Mouse (Mus musculus) c-Kit-negative CD71-positive TER-119-positive erythroid progenitor cells, embryonic 14.5 days (primary cell): ENCODE results near the gene Crct1.

Source experiments
- DNase-seq: peaks from one replicate; pipeline ENCODE4 v3.0.0-alpha.2; 2013; ENCODE audit warnings: low read depth, low spot score

Gene Crct1

DNA sequence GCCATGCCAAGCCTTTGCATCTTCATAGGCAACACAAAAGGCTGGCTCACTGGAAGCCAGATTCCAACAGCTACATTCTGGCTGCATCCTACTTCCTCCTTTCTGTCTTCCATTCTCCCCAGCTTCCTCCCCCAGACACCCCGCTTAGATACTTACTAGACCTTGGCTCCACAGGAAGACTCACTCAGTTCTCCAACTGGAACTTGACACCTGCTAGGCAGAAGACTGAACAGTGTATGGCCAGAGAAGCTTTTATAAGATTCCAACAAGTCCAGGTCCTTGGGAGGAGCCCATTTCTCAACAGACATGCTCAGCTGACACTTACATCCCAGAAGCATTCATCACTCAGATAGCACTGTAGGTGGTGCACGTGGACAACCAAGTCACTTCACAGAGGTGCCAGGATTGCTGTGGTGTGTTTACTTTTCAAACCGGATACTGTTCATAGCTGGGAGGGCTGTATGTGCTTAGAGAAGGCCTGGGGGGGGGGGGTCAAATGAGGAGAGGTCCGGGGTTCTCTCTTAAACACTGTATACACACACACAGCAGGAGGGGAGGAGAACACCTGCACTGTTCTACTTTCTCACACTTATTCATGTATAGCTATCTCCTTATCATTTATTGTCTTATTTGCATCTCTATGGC, at the start of gene Crct1:
Gene Crct1 (minus strand): TSS at position 228 of the 645 bp plus-strand sequence.
- no peak for DNase-seq

DNA sequence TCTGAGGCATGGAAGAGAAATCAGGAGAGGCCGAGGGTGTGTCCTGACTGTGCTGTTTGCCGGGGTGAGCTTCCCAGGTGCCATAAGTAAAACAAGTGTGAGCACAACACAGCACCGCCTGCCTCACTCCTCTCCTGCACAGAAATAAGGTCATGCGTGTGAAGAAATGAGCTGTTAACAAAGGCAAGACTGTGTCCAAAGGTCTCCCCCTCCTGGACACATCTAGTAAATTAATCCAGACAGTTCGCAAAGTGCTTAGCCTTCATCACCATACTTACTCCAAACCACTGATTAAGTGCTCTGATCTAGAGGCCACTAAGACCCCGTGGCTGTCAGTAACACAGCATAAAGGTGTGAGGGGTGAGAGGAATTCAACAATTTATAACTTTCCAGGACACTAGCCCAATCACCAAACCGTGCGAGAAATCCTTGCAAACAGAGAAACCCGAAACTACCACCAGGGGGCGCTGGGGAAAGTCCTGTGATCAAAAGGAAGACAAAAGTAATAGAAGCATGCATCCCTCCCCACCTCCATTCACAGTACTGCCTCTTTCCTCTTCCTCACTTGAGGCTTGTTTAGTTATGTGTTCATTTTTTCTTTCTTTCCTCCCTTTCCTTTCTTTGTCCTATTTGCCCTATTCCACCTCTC, 37.5 kb upstream of the Crct1 start:
- DNase-seq = no peak

DNA sequence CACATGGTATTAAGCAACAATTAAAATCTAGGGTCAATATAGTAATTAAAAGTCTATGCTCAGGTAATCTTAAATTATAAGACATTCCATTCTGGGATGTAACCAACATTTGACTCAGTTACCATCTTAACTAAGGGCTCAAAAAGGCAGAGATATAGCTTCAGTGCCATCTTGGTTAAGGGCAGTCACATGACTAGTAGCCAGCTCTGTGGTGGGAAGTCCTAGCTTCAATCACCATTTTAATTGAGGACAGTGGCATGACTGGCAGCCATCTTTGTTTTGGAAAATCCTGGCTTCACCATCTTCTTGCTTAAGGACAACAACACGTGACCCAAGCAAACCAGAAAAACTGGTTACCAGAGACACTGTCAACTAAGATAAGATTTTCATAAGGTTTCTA, 34.7 kb upstream of the Crct1 start:
- no peak for DNase-seq

DNA sequence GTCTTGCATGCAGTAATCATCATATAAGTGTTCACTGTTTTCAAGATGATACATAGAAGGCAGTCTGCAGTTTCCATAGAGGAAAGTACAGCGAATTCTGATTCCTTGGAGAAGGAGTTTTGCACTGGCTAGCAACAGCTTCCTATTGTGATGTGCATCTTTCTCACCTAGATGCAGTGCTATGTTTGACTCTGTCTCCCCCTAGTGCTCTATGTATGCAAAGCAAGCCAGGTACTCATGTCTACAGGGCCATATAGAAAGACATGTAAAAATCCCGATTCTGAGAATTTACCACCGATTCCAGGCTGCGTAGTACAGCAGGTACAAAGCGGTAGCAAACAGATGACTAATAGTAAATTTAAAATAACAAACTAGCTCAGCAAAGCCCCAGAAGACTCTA, 16.0 kb upstream of the Crct1 start:
- DNase-seq = no peak

DNA sequence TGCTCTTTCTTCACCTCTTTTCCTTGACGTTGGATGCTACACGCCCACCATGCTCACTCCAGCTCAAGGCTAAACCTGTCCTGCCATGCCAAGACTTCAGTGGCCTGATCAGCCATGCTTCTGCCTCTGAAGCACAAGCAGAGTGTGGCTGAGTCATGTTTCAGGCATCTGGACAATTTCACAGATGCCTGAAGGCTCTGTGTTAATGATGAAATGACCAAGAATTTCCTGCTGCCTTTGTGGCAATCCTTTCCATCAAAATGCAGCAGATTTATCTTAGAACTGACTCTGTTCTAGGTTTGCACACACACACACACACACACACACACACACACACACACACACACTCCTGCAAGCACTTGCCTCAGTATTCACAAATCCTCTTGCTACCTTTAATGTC, 10.0 kb upstream of the Crct1 start:
- DNase-seq = no peak

DNA sequence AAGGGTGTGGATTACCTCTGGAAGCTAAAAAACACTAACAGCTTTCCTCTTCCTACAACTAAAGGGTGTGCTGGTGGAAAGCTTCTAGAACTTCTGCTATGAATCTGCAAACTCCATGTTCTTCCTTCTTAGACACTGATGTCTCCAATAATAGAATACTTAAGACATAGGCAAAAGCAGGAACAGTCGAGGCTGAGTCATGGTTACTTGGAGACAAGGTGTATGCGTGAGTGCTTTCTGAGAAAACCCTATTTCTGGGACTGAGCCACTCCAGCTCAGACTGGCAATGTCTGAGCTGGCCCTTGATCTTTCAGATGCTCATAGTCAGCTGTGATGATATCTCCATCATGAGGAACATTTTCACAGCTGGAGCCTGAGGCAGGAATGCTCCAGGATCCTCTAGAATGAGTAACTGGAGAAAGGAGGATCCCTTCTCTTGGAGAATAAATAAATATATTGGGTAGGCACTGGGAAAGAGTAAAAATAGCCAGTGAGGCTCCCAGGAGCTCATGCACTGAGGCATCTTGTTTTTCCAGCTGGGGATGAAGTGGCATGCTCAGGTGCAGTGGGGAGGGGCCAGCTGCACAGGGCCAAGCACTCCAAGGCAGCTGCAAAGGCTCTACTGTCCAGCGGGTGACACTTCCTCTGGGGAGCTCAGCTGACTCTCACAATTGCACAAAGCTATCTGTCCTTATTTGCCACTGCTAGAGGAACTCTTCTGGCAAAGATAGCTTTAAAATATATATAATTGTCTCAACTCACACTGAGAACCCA, 8.1 kb upstream of the Crct1 start:
- no peak for DNase-seq

DNA sequence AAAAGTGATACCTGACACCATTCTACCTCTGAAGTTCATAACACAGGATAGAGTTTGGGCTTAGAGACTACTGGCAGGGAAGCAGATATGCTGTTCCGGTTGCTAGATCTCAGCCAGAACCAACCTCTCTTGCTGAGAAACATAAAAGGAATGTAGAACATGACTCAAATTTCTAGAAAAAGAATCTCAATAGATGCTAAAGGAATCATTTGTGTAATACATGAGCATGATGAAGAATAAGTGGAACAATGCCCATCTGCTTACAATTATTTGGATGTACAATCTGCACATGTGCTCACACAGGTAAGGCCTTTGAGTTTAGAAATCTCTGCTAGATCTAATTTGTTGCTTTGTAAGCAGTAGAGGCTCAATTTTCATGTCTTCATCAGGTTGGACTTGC, 5.7 kb upstream of the Crct1 start:
- no peak for DNase-seq

DNA sequence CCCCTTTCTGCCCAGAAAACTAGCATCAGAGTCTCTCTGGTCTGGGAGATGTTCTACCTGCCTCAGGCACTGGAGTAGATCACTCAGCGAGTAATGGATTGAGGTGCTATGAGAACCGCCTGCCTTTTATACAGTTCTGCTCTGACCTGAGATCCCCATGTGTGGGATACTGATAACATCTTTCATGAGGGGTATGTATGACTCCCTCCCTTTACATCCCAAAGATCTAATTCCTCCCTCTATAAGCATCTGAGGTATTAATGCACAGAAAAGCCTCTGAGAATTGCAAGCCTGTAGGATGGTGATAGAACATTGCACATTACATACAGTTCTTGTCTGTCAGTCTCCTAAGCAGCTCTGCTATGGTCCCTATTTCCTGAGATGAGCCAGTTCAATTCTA, 3.5 kb upstream of the Crct1 start, which contains the start of gene Lce1m:
Gene Lce1m (minus strand): TSS at position 101 of the 400 bp plus-strand sequence.
- no peak for DNase-seq

DNA sequence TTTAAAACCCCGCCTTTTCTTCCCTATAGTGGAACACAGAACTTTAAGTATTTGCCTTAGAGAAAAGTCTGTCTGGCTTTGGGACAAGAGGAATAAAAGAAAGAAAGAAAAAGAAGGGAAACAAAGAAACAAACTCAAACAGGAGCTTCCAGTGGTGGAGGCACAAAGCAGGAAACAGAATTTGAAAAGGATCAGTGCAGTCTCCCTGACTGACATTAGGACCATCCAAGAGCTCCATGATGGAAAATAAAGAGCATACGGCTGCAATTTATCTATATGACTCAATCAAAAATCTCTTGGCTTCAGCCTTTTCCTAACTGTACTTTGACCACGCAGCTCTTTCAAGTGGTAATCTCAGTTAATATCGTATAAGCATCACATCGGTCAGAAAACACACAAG, 616 bp downstream of the Crct1 start:
- DNase-seq = no peak

DNA sequence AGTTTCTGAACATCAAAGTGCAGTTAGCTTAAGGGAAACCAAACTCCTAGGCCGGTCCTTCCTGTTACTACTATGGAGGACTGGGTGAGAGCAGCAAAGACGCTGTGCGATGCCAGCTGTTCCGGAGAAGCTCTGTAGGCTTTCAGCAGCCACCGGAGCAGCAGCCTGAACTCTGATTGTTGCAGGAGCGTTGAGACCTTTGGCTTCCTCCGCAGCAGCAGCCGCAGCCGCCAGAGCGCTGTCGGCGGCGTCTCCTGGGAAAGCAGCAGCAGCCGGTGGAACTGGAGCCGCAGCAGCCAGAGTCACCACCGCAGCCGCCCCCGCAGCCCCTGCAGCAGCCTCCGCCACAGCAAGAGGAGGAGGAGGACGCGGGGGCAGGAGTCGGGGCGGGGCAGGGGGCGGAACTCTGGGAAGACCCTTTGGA, 1.1 kb downstream of the Crct1 start:
- DNase-seq = no peak

DNA sequence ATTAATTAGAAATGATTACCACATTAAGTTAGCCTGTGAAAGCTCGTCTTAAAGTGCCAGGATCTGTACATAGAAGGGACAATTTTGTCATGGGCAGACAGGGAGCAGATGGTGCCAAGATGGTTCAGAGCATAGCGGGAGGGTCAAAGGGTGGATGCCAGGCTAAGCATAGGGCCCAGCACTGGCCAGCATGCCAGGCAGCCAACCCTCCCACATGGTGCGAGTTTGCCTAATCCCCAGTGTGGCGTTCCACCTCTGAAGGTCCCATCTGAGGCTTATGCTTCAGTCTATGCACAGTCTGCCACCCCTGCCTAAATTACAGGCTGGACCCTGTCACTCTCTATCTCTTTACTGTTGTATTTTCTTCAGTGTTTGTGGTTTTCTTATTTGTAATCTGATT, 12.6 kb downstream of the Crct1 start:
- DNase-seq = no peak

DNA sequence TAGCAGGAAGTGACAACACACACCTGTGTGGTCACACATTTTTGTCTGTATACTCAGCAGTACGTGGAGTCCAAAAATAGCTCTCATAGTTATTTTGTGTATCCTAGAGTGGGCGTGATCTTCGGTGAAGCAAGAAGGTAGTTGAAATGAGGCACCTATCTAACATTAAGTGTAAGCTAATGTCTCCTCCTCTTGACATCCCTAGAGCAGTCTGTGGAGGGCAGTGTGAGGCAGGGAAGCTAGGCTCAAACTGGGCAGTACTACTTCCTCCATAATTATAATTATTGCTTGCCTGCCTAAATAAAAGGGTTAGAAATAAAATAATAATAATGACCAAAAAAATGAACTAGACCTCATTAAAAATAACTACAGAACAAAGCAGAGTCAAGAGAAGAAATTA, 14.9 kb downstream of the Crct1 start:
- DNase-seq = no peak

DNA sequence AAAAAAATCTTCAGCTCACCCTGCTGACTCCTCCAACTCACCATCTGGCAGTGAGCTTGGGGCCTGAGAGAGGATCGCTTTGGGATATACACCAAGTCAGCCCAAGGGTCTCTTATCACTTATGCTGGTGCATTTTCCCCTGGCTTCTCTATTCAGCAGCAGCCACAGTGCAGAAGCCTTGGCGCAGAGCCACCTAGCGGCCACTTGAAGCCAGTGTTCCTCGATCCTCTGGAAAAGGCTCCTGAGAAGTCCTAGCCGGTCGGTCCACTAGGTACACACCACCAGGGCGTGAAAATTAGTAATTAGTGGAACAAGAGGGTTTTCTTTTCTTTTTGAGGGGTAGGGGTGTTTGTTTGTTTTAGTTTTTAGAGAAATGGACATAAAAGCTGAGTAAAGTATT, 16.8 kb downstream of the Crct1 start:
- DNase-seq = no peak

DNA sequence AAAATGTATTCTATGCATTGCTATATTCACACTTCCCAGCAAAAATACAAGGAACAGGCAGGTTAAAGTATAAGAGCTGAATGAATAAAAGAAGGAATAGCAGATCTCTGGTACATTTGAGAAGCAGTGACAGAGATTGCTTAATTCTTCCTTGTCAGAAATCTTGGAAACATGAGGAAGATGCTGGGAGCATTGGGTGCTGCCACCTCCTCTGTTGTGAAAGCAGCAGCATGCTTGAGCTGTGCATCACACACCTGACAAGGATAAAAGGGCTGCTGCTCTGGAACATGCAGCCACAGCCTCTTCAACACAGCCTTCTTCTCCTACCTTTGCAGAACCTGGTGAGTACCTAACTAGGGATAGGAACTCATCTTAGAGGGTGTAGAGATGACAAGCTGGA, 23.6 kb downstream of the Crct1 start, which contains the start of gene Lce3f:
Gene Lce3f (plus strand): TSS at position 301 of the 400 bp plus-strand sequence.
- DNase-seq = no peak

DNA sequence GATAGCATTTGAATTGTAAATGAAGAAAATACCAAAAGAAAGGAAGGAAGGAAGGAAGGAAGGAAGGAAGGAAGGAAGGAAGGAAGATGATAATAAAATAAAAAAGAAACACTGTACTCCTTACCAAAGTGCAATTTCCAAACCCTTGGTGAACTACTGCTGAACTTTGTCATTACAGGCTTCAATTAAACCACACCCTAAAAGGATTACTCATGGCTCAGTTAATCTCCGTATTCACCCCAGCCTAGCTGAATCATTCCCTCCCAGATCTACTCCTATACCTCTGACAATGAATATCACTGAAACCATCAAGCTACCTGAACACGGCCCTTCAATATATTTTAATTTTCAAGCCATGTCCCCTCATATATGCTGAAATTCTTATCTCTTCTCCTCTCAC, 37.0 kb downstream of the Crct1 start:
- DNase-seq = no peak

DNA sequence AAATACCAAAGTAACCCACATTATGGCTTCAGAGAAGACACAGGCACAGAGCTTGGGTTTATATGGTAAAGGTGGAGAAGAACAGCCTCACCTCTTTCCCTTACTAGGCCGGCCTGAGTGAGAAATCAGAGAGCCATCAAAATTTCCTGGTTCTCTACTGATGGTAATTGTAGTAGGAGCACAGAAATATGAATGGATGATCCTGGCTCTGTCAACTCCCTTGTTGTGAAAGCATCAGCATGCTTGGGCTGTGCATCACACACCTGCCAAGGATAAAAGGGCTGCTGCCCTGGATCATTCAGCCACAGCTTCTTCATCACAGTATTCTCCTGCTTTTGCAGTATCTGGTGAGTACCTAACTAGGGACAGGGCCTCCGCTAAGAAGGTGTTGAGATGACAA, 48.7 kb downstream of the Crct1 start, which contains the start of gene Lce3e:
Gene Lce3e (plus strand): TSS at position 301 of the 400 bp plus-strand sequence.
- no peak for DNase-seq
